Mouse (Mus musculus): ENCODE results near the gene F2rl2. TPM values are rescaled to one million over a fixed set of nuclear protein-coding genes. Genes with fewer than 3 reads are reported as not detected.

The F2rl2 gene
- polyA plus RNA-seq (2012; rRNA removed), result 2.1 and 2.4 TPM in 2 replicates

DNA sequence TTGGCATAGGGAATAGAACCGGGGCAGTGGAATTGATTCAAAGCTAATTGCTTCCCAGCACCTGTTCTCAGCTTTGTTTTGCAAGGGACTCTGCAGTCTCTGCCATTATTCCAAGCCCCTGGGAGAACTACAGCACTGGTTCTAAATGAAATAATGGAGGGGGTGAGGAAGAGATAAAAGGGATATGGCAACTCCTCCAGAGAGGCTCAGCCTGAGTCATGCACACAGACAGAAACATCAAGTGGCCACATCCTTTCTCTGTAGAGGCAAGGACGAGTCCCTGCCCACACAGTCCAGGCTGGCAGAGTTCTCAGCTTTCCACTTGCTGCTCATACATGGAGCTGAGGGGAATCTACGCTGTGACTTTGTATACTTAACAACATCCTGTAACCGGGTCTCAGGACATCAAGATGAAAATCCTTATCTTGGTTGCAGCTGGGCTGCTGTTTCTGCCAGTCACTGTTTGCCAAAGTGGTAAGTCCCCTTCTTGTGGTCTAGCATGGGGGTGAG, at the start of gene F2rl2:
F2rl2 (plus strand) TSS at position 200 of the 510 bp plus-strand sequence.
- H3K4me3 ChIP-seq (ENCODE audit: control insufficient read depth, insufficient read depth, low read length), result no peak within 1 kb of the TSS
- peak; percentile 11 for DNase-seq
- no peaks in the 10 kb centered on the region for H3K36me3 ChIP-seq (ENCODE audit: control insufficient read depth, insufficient read depth, low read length)
- WGBS, result 25% methylated on average over 4 of the region's 4 CpGs
- H3K4me1 ChIP-seq (replicated peaks; ENCODE audit: control insufficient read depth, insufficient read depth, low read length), result peaks cover 20% of the 10 kb centered on the region
- H3K27me3 ChIP-seq (ENCODE audit: control insufficient read depth, insufficient read depth, low read length), result no peaks in the 10 kb centered on the region
- H3K27ac ChIP-seq (ENCODE audit: control insufficient read depth, insufficient read depth, low read length), result no peak within 1 kb of the TSS
- TF ChIP-seq CTCF (IDR thresholded peaks at IDR 0.05; ENCODE audit: borderline replicate concordance, control insufficient read depth, extremely low read depth, insufficient read depth, low read length, poor library complexity) (no peak), POLR2A (IDR thresholded peaks at IDR 0.05; ENCODE audit: control insufficient read depth, extremely low read depth, insufficient read depth, low read length, poor library complexity) (no peak)

DNA sequence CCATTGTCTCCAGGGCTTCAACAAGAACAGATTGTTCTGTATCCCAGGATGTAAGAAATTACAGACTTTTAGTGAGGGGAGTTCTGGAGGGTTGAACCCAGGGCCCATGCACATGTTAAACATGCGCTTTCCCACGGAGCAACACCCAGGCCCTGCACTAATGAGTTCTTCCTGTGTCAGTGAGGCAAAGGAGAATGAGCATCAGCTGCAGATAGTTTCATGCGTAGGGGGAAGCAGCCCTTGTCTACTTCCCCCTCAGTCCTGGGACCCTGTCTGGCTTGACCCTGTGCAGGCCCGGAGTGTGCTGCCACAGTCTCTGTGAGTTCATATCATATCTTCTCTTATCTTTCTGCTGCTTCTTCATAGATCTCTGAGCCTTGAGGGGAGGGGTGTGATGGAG, 49.4 kb upstream of the F2rl2 start:
- Histone ChIP-seq H3K36me3 (ENCODE audit: control insufficient read depth, insufficient read depth, low read length) (no peaks in the 10 kb centered on the region), H3K4me1 (replicated peaks; ENCODE audit: control insufficient read depth, insufficient read depth, low read length) (no peaks in the 10 kb centered on the region), H3K27me3 (ENCODE audit: control insufficient read depth, insufficient read depth, low read length) (no peaks in the 10 kb centered on the region), H3K4me3 (ENCODE audit: control insufficient read depth, insufficient read depth, low read length) (no peak overlapping the region), H3K27ac (ENCODE audit: control insufficient read depth, insufficient read depth, low read length) (no peak overlapping the region)
- WGBS, result 92% methylated on average over 4 of the region's 4 CpGs
- DNase-seq, result no peak
- TF ChIP-seq CTCF (IDR thresholded peaks at IDR 0.05; ENCODE audit: borderline replicate concordance, control insufficient read depth, extremely low read depth, insufficient read depth, low read length, poor library complexity) (no peak), POLR2A (IDR thresholded peaks at IDR 0.05; ENCODE audit: control insufficient read depth, extremely low read depth, insufficient read depth, low read length, poor library complexity) (no peak)

DNA sequence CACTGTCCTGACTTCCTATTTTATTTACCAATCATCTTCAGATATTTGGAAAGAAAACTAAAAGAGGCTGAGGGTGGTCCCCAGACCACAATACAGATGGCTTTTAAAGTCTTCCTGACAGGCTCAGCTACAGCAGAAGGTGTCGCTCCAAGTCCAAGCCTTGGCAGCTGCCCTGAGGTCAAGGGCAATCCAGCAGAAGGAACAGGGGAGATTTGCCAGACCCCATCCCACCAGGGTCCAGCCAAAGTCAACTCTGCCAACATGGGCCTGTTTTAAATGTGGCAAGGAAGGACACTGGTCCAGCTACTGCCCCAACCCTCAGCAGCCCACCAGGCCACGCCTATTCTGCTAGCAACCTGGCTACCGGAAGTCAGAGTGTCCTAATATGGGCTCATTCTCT, 46.7 kb upstream of the F2rl2 start:
- Histone ChIP-seq H3K36me3 (ENCODE audit: control insufficient read depth, insufficient read depth, low read length) (no peaks in the 10 kb centered on the region), H3K4me3 (ENCODE audit: control insufficient read depth, insufficient read depth, low read length) (no peak overlapping the region), H3K27ac (ENCODE audit: control insufficient read depth, insufficient read depth, low read length) (no peak overlapping the region), H3K27me3 (ENCODE audit: control insufficient read depth, insufficient read depth, low read length) (no peaks in the 10 kb centered on the region), H3K4me1 (replicated peaks; ENCODE audit: control insufficient read depth, insufficient read depth, low read length) (no peaks in the 10 kb centered on the region)
- no peak for DNase-seq
- no peak for TF ChIP-seq CTCF (IDR thresholded peaks at IDR 0.05; ENCODE audit: borderline replicate concordance, control insufficient read depth, extremely low read depth, insufficient read depth, low read length, poor library complexity)
- TF ChIP-seq POLR2A (IDR thresholded peaks at IDR 0.05; ENCODE audit: control insufficient read depth, extremely low read depth, insufficient read depth, low read length, poor library complexity), result no peak
- WGBS, result 97% methylated on average over 3 of the region's 3 CpGs

- 74% methylated on average over 7 of the region's 7 CpGs for WGBS
- H3K27ac ChIP-seq (ENCODE audit: control insufficient read depth, insufficient read depth, low read length), result no peak overlapping the region
- no peaks in the 10 kb centered on the region for H3K27me3 ChIP-seq (ENCODE audit: control insufficient read depth, insufficient read depth, low read length)
- no peak for DNase-seq
- no peaks in the 10 kb centered on the region for H3K36me3 ChIP-seq (ENCODE audit: control insufficient read depth, insufficient read depth, low read length)
- TF ChIP-seq POLR2A (IDR thresholded peaks at IDR 0.05; ENCODE audit: control insufficient read depth, extremely low read depth, insufficient read depth, low read length, poor library complexity) (no peak), CTCF (IDR thresholded peaks at IDR 0.05; ENCODE audit: borderline replicate concordance, control insufficient read depth, extremely low read depth, insufficient read depth, low read length, poor library complexity) (no peak)
- H3K4me1 ChIP-seq (replicated peaks; ENCODE audit: control insufficient read depth, insufficient read depth, low read length), result no peaks in the 10 kb centered on the region
- no peak overlapping the region for H3K4me3 ChIP-seq (ENCODE audit: control insufficient read depth, insufficient read depth, low read length)
These were observed 44.6 kb upstream of the F2rl2 start for GRCm38 (mm10) chr13:95651870-95652668.

DNA sequence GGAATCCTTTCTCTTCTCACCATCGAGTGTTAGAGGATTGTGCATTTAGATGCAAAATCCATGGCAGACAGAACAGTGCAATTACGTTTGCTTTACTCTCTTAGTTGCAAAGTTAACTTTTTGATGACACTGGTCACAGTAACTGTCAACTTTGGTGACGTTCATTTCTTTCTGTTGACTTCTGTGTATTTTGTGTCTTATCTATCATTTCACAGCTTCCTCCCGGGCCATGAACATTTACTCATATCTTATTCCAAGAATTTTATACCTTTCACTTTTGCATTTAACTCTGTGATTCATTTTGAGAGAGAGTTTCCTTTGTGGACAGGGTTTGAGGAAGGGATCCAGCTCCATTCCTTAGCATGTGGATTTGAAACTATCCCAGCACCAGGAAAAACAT, 43.0 kb upstream of the F2rl2 start:
- no peak overlapping the region for H3K4me3 ChIP-seq (ENCODE audit: control insufficient read depth, insufficient read depth, low read length)
- no peak for DNase-seq
- H3K27me3 ChIP-seq (ENCODE audit: control insufficient read depth, insufficient read depth, low read length), result no peaks in the 10 kb centered on the region
- no peak for TF ChIP-seq CTCF (IDR thresholded peaks at IDR 0.05; ENCODE audit: borderline replicate concordance, control insufficient read depth, extremely low read depth, insufficient read depth, low read length, poor library complexity)
- TF ChIP-seq POLR2A (IDR thresholded peaks at IDR 0.05; ENCODE audit: control insufficient read depth, extremely low read depth, insufficient read depth, low read length, poor library complexity), result no peak
- no peak overlapping the region for H3K27ac ChIP-seq (ENCODE audit: control insufficient read depth, insufficient read depth, low read length)
- no peaks in the 10 kb centered on the region; the same call in 1 of the 2 replicates for H3K36me3 ChIP-seq (ENCODE audit: control insufficient read depth, insufficient read depth, low read length)
- WGBS, result 88% methylated on average over 4 of the region's 4 CpGs
- H3K4me1 ChIP-seq (replicated peaks; ENCODE audit: control insufficient read depth, insufficient read depth, low read length), result no peaks in the 10 kb centered on the region

- H3K27ac ChIP-seq (ENCODE audit: control insufficient read depth, insufficient read depth, low read length), result no peak overlapping the region
- H3K4me1 ChIP-seq (replicated peaks; ENCODE audit: control insufficient read depth, insufficient read depth, low read length), result no peaks in the 10 kb centered on the region
- H3K4me3 ChIP-seq (ENCODE audit: control insufficient read depth, insufficient read depth, low read length), result no peak overlapping the region
- H3K36me3 ChIP-seq (ENCODE audit: control insufficient read depth, insufficient read depth, low read length), result no peaks in the 10 kb centered on the region; the same call in none of the 2 replicates
- no peak for DNase-seq
- WGBS, result 88% methylated on average over 9 of the region's 9 CpGs
- TF ChIP-seq CTCF (IDR thresholded peaks at IDR 0.05; ENCODE audit: borderline replicate concordance, control insufficient read depth, extremely low read depth, insufficient read depth, low read length, poor library complexity) (no peak), POLR2A (IDR thresholded peaks at IDR 0.05; ENCODE audit: control insufficient read depth, extremely low read depth, insufficient read depth, low read length, poor library complexity) (no peak)
- H3K27me3 ChIP-seq (ENCODE audit: control insufficient read depth, insufficient read depth, low read length), result no peaks in the 10 kb centered on the region
These were observed 41.4 kb upstream of the F2rl2 start for GRCm38 (mm10) chr13:95655284-95655683.

All from thymus, adult 2 months (tissue).